Mouse (Mus musculus) hindbrain, embryonic 12.5 days (tissue): Measurements from ENCODE around the gene Calm3. TPM values are rescaled to one million over a fixed set of nuclear protein-coding genes. Genes with fewer than 3 reads are reported as not detected.

Source experiments
- ATAC-seq: fragments of 200-750 bp; cut with Nextera tagmentation; 2 replicates; pipeline ENCODE4 v1.8.0; 2017; ENCODE audit warnings: moderate TSS enrichment; ENCODE audit not compliant: low FRiP score
- H3K27ac ChIP-seq: fragments of 300-500 bp; sonication (generic); 2 replicates; pipeline ENCODE4 v1.5.1; 2016; ENCODE audit warnings: mild to moderate bottlenecking
- H3K27me3 ChIP-seq: fragments of 300-500 bp; sonication (generic); 2 replicates; pipeline ENCODE4 v1.6.1; 2016; ENCODE audit warnings: mild to moderate bottlenecking
- H3K36me3 ChIP-seq: fragments of 300-500 bp; sonication (generic); 2 replicates; pipeline ENCODE4 v1.6.1; 2016; ENCODE audit warnings: mild to moderate bottlenecking
- H3K4me1 ChIP-seq: fragments of 300-500 bp; sonication (generic); 2 replicates; pipeline ENCODE4 v1.6.1; 2016
- H3K4me2 ChIP-seq: fragments of 300-500 bp; sonication (generic); replicated peaks from 2 replicates; pipeline ENCODE4 v1.6.1; 2016; ENCODE audit warnings: mild to moderate bottlenecking
- H3K4me3 ChIP-seq: fragments of 300-500 bp; sonication (generic); 2 replicates; pipeline ENCODE4 v1.5.1; 2016; ENCODE audit warnings: mild to moderate bottlenecking
- H3K9ac ChIP-seq: fragments of 300-500 bp; sonication (generic); 2 replicates; pipeline ENCODE4 v1.6.1; 2016; ENCODE audit warnings: mild to moderate bottlenecking, moderate library complexity
- H3K9me3 ChIP-seq: fragments of 300-500 bp; sonication (generic); replicated peaks from 2 replicates; pipeline ENCODE4 v1.6.1; 2016; ENCODE audit warnings: mild to moderate bottlenecking
- WGBS: fragments of 180-500 bp; shearing (Covaris S2); methylation state at CpG from one replicate; pipeline ENCODE4 v1.1.7; 2016; 5-methylcytosine and 5-hydroxymethylcytosine counted together
- polyA plus RNA-seq: library from polyadenylated mRNA; unstranded; fragments of >200 nt; fragmentation: Nextera tagmentation; extraction: Ambion mirVana; gene quantifications from 2 replicates; pipeline ENCODE4 v1.2.1, GENCODE M21; 2016

Gene Calm3
- polyA plus RNA-seq, 1 experiment from 2014 or later: 210 TPM

GRCm38 (mm10) chr7:16892352-16892730 lies 31.6 kb downstream of the Calm3 start:
- H3K4me3 ChIP-seq: peak overlapping the region; percentile 28
- H3K9me3 ChIP-seq: no peaks in the 10 kb centered on the region
- peak overlapping the region; percentile 60 for H3K4me2 ChIP-seq
- H3K9ac ChIP-seq: peak overlapping the region; percentile 20; the same call in 1 of the 2 replicates
- WGBS: 46% methylated on average over 9 of the region's 9 CpGs
- peaks cover 49% of the 10 kb centered on the region for H3K4me1 ChIP-seq
- H3K27ac ChIP-seq: no peak overlapping the region
- H3K27me3 ChIP-seq: peaks cover 37% of the 10 kb centered on the region
- peak; percentile 1; the same call in 1 of the 2 replicates for ATAC-seq
- H3K36me3 ChIP-seq: peaks cover 7% of the 10 kb centered on the region

- peaks cover 41% of the 10 kb centered on the region for H3K27me3 ChIP-seq
- peaks cover 49% of the 10 kb centered on the region for H3K4me1 ChIP-seq
- peak; percentile 74 for ATAC-seq
Observed at GRCm38 (mm10) chr7:16891641-16892351, 32.1 kb downstream of the Calm3 start, which contains the start of gene Gng8. Gng8 (plus strand) TSS chr7:16891786.

DNA sequence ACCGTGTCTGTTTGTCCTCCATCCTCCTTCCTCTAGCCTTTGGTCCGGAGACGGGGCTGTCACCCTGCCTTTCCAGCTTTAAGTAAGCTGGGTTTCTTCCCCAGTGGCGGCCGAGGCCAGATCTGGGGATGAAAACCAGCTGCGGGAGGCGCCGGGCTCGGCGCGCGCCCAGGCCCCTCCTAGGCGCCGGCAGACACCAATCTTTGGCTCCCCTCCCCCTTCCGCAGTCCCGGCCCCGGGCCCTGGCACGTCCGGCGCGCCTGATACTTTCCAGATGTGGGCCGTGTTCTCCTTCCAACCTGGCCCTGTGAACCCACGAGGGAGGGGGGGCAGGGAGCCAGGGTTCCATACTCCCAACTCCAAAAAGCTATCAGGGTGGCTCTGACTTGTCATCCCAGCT lies 33.0 kb downstream of the Calm3 start:
- H3K36me3 ChIP-seq: peaks cover 19% of the 10 kb centered on the region
- H3K4me3 ChIP-seq: 0 out of 2 replicates have a peak overlapping the region, but pooled peaks have one; percentile 28
- peak overlapping the region; percentile 55 for H3K9ac ChIP-seq
- H3K9me3 ChIP-seq: peaks cover 2% of the 10 kb centered on the region; the same call in 1 of the 2 replicates
- no peak for ATAC-seq
- H3K4me2 ChIP-seq: peak overlapping the region; percentile 60
- WGBS: 2% methylated on average over 23 of the region's 23 CpGs
- H3K4me1 ChIP-seq: peaks cover 49% of the 10 kb centered on the region
- H3K27ac ChIP-seq: peak overlapping the region; percentile 75
- peaks cover 49% of the 10 kb centered on the region for H3K27me3 ChIP-seq

More at GRCm38 (mm10) chr7:16891641-16892351, 32.1 kb downstream of the Calm3 start, which contains the start of gene Gng8:
- under 1% methylated on average over 30 of the region's 30 CpGs for WGBS
- Histone ChIP-seq H3K9ac (peak within 1 kb of the TSS; percentile 55), H3K4me2 (peak within 1 kb of the TSS; percentile 60), H3K4me3 (peak within 1 kb of the TSS; percentile 28), H3K9me3 (no peaks in the 10 kb centered on the region), H3K36me3 (peaks cover 10% of the 10 kb centered on the region), H3K27ac (peak within 1 kb of the TSS; percentile 75)

DNA sequence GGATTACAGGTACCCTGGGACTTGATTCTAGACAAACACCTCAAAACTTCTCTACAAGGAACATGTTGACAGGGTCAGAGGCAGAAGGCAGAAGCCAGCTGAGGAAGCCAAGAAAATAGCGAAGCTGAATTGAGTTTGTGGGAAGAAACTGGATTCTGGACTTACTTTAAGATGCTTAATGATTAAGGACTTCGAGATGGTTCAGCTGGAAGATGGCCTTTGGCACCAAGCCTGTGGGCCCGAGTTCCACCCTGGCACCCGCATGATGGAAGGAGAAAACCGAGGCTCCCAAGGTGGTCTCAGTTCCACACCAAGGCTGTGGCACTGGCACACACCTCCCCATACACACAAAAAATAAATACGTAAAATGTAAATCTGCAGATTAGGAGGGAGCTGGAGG lies 33.4 kb downstream of the Calm3 start:
- Histone ChIP-seq H3K27ac (peak overlapping the region; percentile 75), H3K27me3 (peaks cover 53% of the 10 kb centered on the region), H3K4me3 (no peak overlapping the region), H3K4me2 (peak overlapping the region; percentile 60), H3K9me3 (peaks cover 6% of the 10 kb centered on the region), H3K4me1 (peaks cover 48% of the 10 kb centered on the region), H3K9ac (peak overlapping the region; percentile 55; the same call in 1 of the 2 replicates), H3K36me3 (peaks cover 23% of the 10 kb centered on the region)
- WGBS: 37% methylated on average over 6 of the region's 6 CpGs
- ATAC-seq: no peak

- H3K4me3 ChIP-seq: peak overlapping the region; percentile 26; the same call in 1 of the 2 replicates
- H3K9me3 ChIP-seq: peaks cover 8% of the 10 kb centered on the region
- ATAC-seq: no peak
- no peak overlapping the region for H3K9ac ChIP-seq
- 46% methylated on average over 59 of the region's 59 CpGs for WGBS
- peaks cover 49% of the 10 kb centered on the region for H3K36me3 ChIP-seq
- peaks cover 62% of the 10 kb centered on the region for H3K27me3 ChIP-seq
- no peak overlapping the region for H3K4me2 ChIP-seq
- H3K27ac ChIP-seq: no peak overlapping the region
- peaks cover 9% of the 10 kb centered on the region for H3K4me1 ChIP-seq
Observed at GRCm38 (mm10) chr7:16885905-16886304, 38.0 kb downstream of the Calm3 start.

- peak; percentile 57 for ATAC-seq
Observed at GRCm38 (mm10) chr7:16885271-16885776, 38.6 kb downstream of the Calm3 start.

GRCm38 (mm10) chr7:16884334-16884733 lies 39.6 kb downstream of the Calm3 start:
- Histone ChIP-seq H3K4me1 (peaks cover 15% of the 10 kb centered on the region), H3K9me3 (peaks cover 8% of the 10 kb centered on the region), H3K27me3 (peaks cover 54% of the 10 kb centered on the region), H3K4me3 (no peak overlapping the region), H3K9ac (no peak overlapping the region), H3K36me3 (peaks cover 49% of the 10 kb centered on the region), H3K27ac (no peak overlapping the region), H3K4me2 (no peak overlapping the region)
- 59% methylated on average over 4 of the region's 4 CpGs for WGBS
- ATAC-seq: no peak

More at GRCm38 (mm10) chr7:16885271-16885776, 38.6 kb downstream of the Calm3 start:
- Histone ChIP-seq H3K4me1 (peaks cover 8% of the 10 kb centered on the region), H3K36me3 (peaks cover 49% of the 10 kb centered on the region), H3K4me3 (peak overlapping the region; percentile 26), H3K27ac (no peak overlapping the region), H3K9me3 (peaks cover 8% of the 10 kb centered on the region), H3K9ac (no peak overlapping the region), H3K4me2 (peak overlapping the region; percentile 35), H3K27me3 (peaks cover 60% of the 10 kb centered on the region)
- 9% methylated on average over 65 of the region's 95 CpGs for WGBS

GRCm38 (mm10) chr7:16883162-16883561 lies 40.8 kb downstream of the Calm3 start:
- H3K9me3 ChIP-seq: peaks cover 8% of the 10 kb centered on the region
- 91% methylated on average over 6 of the region's 6 CpGs for WGBS
- ATAC-seq: no peak
- H3K4me1 ChIP-seq: peaks cover 15% of the 10 kb centered on the region
- no peak overlapping the region for H3K4me2 ChIP-seq
- peaks cover 49% of the 10 kb centered on the region for H3K36me3 ChIP-seq
- H3K27me3 ChIP-seq: peaks cover 54% of the 10 kb centered on the region
- H3K4me3 ChIP-seq: no peak overlapping the region
- H3K27ac ChIP-seq: no peak overlapping the region
- H3K9ac ChIP-seq: no peak overlapping the region

DNA sequence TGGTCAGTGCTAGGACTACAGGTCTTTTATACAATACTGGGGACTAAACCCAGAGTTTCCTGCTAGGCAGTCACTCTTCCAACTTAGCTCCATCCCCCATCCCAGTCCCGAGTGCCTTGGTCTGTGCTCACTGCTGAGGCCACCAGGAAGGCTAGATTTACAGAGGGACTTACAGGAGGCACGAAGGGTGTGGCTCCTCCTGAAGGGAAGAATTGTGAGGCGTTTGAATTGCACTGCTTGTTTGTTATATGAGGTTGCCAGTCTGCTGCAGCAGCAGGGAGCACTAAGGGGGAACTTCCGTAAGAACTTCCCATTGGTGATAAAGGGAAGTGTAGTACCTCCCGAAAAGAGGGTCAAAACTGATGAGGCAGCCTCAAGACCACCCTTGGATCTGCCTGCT lies 43.3 kb downstream of the Calm3 start:
- peaks cover 27% of the 10 kb centered on the region for H3K36me3 ChIP-seq
- H3K4me2 ChIP-seq: peak overlapping the region; percentile 11; the same call in 1 of the 2 replicates
- WGBS: 6% methylated on average over 5 of the region's 5 CpGs
- peaks cover 2% of the 10 kb centered on the region for H3K9me3 ChIP-seq
- H3K27ac ChIP-seq: peak overlapping the region; percentile 58
- ATAC-seq: no peak
- no peak overlapping the region for H3K9ac ChIP-seq
- H3K4me3 ChIP-seq: no peak overlapping the region
- peaks cover 32% of the 10 kb centered on the region for H3K4me1 ChIP-seq
- H3K27me3 ChIP-seq: peaks cover 33% of the 10 kb centered on the region

DNA sequence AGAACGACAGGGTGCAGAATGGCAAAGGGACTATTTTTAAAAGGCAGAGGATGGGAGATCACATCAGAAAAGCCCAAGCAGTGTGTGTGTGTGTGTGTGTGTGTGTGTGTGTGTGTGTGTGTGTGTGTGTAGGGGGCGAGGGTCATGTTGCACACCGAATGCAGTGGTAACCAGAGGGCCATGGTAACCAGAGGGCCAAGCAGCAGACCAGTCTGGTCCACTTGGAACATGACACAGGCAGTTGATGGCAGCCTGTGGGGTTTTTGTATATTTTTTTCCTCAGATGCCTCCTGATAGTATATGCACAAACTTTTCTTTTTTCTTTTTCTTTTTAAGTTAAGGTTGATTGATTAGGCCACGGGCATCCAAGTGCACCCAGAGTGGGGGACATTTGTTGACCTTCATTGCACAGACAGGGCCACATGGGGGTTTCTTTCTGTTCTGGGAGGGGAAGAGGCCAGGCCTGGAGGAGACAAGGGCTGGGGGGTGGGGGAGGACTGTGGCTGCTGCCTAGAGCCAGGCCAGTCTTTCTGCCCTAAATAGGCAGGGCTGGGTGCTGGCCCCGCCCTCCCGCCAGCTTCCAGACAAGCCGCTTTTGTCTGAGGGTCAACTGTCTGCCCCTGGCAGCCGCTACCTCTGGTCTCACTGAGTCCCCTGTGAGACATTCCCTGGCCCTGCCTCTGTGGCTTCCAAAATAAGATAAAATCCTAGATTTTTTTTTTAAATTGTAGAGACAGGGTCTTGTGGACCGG lies 43.9 kb downstream of the Calm3 start:
- Histone ChIP-seq H3K4me1 (peaks cover 30% of the 10 kb centered on the region), H3K9ac (peak overlapping the region; percentile 42; the same call in 1 of the 2 replicates), H3K4me2 (peak overlapping the region; percentile 11; the same call in 1 of the 2 replicates), H3K36me3 (peaks cover 20% of the 10 kb centered on the region), H3K9me3 (no peaks in the 10 kb centered on the region), H3K27me3 (peaks cover 28% of the 10 kb centered on the region), H3K27ac (peak overlapping the region; percentile 58), H3K4me3 (no peak overlapping the region)
- WGBS: 6% methylated on average over 8 of the region's 9 CpGs
- ATAC-seq: peak; percentile 30

GRCm38 (mm10) chr7:16877717-16878116 lies 46.2 kb downstream of the Calm3 start:
- H3K9me3 ChIP-seq: no peaks in the 10 kb centered on the region
- H3K36me3 ChIP-seq: no peaks in the 10 kb centered on the region
- WGBS: 83% methylated on average over 3 of the region's 3 CpGs
- H3K9ac ChIP-seq: no peak overlapping the region
- no peak overlapping the region for H3K27ac ChIP-seq
- ATAC-seq: no peak
- no peak overlapping the region for H3K4me2 ChIP-seq
- peaks cover 5% of the 10 kb centered on the region; the same call in 1 of the 2 replicates for H3K27me3 ChIP-seq
- H3K4me1 ChIP-seq: peaks cover 30% of the 10 kb centered on the region
- no peak overlapping the region for H3K4me3 ChIP-seq

GRCm38 (mm10) chr7:16876608-16877007 lies 47.3 kb downstream of the Calm3 start:
- H3K9ac ChIP-seq: peak overlapping the region; percentile 91
- H3K27me3 ChIP-seq: no peaks in the 10 kb centered on the region
- H3K36me3 ChIP-seq: peaks cover 7% of the 10 kb centered on the region; the same call in 1 of the 2 replicates
- 1% methylated on average over 13 of the region's 13 CpGs for WGBS
- H3K27ac ChIP-seq: peak overlapping the region; percentile 82
- no peak for ATAC-seq
- peaks cover 30% of the 10 kb centered on the region for H3K4me1 ChIP-seq
- peak overlapping the region; percentile 70 for H3K4me3 ChIP-seq
- no peaks in the 10 kb centered on the region for H3K9me3 ChIP-seq
- H3K4me2 ChIP-seq: peak overlapping the region; percentile 79
